Mouse (Mus musculus) olfactory bulb, adult 2 months (tissue): ENCODE results near the gene 3110082J24Rik.

Experiments
- CTCF ChIP-seq: fragments of 200-500 bp; IDR thresholded peaks from 2 replicates; pipeline ENCODE4 v1.5.1; 2012; ENCODE audit warnings: low read depth, mild to moderate bottlenecking, low read length, moderate library complexity; ENCODE audit not compliant: insufficient read depth
- POLR2A ChIP-seq: fragments of 200-500 bp; IDR thresholded peaks from 2 replicates; pipeline ENCODE4 v1.6.1; 2012; ENCODE audit warnings: mild to moderate bottlenecking, low read depth, low read length, moderate library complexity; ENCODE audit not compliant: insufficient read depth

DNA sequence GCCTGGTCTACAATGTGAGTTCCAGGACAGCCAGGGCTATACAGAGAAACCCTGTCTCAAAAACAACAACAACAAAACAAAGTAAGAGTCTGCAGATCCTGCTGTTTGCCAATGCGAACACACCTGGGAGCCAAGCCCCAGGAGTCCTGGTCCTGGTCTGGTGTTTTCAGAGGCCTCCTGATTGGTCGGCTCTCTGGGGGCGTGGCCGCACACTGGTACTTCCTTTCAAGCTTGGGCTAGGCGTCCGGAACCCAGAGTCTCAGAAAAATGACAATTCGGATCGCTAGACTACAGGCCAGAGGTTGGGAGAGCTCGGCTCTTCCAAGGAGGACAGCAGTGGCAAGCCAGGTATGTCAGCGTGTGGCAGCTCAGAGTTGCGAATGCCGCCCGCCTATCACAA lies 13.2 kb downstream of the 3110082J24Rik start:
- TF ChIP-seq CTCF = no peak
- TF ChIP-seq POLR2A = no peak
